Mouse (Mus musculus) erythroid progenitor cell, adult 5-6 weeks (primary cell): ENCODE measurements around the gene Alox12. TPM values are rescaled to one million over a fixed set of nuclear protein-coding genes. Genes with fewer than 3 reads are reported as not detected.

Experiments
- ATAC-seq: replicated peaks from 2 replicates; pipeline ENCODE4 v1.8.0; 2016; ENCODE audit warnings: moderate number of reproducible peaks, mild to moderate bottlenecking, moderate TSS enrichment, inconsistent platforms; ENCODE audit not compliant: poor library complexity, low FRiP score, severe bottlenecking
- total RNA-seq, 2 experiments: library from RNA; stranded (forward) in 1 of 2; stranded (reverse) in 1 of 2; fragments of 150-400 nt in 1 of 2; fragments of 186-747, 209-891 nt in 1 of 2; gene quantifications; 2 replicates each; pipeline versions ENCODE4 v1.2.3 to v1.2.4; 2015 to 2017; ENCODE audit warnings: low replicate concordance in 2 of 2

The Alox12 gene
- total RNA-seq, 2 experiments from 2014 or later = 1.7 TPM; not detected in 1

DNA sequence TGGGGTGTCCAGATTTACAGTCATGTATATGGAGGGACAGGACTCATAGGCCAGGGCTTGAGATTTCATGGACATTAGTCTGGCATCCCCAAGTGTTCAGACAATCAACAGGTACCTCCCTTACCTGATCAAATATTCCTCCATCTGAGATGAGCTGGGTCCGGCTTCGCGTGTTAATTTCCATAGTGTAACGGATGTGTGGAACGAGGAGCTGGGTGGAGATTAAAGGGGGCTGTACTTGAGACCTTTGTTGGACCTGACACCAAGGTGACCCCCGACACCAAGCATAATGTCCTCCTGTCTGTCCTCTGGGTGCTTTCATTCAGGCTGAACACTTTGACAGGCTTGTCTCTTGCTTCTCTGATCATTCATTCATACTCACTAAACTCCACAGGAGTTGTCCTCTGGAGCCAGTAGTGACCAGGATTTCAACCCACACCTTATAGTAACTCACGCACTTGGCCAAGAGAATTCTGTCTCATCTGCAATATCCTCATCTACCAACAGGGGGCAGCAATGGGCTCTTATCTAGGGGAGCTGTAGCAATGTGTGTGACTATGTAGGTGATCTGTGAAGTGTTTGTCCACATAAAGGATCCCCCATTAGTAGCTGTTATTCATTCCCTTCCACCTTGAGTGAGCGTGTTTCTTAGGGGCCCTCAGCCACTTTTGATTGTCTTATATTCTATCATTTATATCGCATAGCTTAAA lies 7.9 kb downstream of the Alox12 start:
- no peak for ATAC-seq

DNA sequence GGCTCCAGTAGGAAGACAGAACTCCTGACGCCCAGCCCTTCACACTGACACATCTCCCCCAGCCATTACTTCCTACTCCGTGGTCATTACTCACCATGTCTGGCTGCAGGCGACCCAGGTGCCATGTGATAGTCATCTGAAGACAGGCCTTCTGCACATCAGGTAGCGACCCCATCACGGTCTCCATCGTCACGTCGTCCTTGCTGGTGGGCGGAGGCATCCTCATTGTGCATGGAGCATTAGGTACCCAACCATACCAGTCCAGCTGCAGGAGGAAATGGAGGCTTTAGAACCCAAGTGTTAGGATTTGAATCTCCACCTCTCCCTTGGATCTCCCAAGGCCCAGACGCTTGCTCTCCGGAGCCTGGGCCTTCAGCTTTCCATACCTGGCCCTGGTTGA lies 12.6 kb downstream of the Alox12 start:
- no peak for ATAC-seq

DNA sequence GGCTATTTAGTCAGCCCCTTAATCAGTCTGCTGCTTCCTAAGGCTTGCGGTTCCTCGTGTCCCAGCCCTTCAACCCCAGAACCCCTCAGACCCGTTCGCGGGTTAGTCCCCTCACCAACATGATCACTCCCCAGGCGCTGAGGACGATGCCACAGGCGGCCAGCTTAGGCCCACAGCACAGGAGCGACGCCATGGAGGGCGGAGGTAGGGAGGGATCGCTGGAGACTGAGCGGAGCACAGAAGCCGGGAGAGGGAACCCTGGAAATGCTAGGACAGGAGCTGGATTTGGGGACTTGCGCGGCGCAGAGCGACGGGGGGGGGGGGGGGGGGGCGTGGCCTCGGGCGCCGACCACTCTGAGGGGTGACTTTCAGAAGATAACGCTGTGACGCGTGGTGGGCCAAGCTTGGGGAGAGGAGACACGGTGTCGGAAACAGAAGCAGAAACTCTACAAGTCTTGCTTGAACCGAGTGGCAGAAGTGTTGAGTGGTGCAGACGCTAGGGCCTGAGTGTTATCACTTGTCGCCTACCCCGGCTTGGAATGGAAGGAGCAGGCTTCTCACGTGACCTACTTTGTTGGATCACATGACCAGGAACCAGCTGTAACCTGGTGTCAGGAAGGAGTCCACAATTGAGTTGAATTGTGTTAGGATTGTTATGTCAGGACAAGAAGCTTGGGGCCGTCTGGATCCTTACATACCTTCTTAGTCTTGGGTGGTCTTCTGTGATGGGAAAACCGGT lies 15.4 kb downstream of the Alox12 start, which contains the start of the genes Gm21988 and Rnasek:
Gm21988 (minus strand) TSS at position 290 of the 739 bp plus-strand sequence.
Rnasek (minus strand) TSS at position 302 of the 739 bp plus-strand sequence.
- peak; percentile 68 for ATAC-seq

- ATAC-seq = peak; percentile 21; the same call in 1 of the 2 replicates
Measured at GRCm38 (mm10) chr11:70238591-70239440, 16.3 kb downstream of the Alox12 start.

GRCm38 (mm10) chr11:70237457-70238167 lies 17.5 kb downstream of the Alox12 start, which contains the start of gene 0610010K14Rik:
Gene 0610010K14Rik, minus strand, starts transcription at chr11:70237914.
- ATAC-seq = peak; percentile 85

DNA sequence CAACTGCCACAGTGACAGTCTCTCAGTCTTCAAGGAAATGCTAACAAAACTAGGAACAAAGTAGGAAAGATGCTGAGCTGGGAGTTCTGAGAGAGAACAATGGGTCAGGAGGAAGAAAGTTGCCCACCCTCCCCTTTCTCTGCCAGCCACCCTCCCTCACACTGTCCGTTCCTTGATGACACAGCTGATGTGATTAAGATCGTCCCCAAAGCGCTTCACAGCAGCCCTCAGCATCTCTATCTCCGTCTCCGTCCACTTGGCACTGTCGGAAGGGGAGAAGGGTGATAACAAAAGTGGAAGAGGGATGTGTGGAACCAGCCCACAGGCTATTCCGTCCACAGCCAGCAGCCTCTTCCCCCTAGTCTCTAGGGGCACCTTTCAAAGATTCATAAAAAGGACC lies 18.4 kb downstream of the Alox12 start:
- no peak for ATAC-seq

- no peak for ATAC-seq
Measured at GRCm38 (mm10) chr11:70235254-70235900, 19.8 kb downstream of the Alox12 start.

DNA sequence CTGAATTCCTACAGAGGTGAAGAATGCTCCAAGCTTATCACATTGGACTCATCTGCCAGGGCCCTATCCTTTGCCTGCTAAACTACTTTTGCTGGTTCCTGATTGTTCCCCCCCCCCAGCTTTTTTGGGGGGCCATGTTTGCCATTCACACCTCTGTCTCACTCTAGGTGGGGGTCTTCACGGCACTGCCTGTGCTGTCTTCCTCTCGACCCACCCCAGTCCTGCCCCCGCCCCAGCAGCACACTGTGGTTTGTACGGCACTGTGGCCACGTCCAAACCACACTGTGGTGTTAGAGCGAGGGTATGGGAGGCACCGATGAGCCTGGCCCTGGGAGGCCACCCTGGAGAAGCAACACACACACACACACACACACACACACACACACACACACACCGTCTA lies 20.7 kb downstream of the Alox12 start:
- ATAC-seq = no peak

- no peak for ATAC-seq
Measured at GRCm38 (mm10) chr11:70234037-70234436, 21.1 kb downstream of the Alox12 start.

DNA sequence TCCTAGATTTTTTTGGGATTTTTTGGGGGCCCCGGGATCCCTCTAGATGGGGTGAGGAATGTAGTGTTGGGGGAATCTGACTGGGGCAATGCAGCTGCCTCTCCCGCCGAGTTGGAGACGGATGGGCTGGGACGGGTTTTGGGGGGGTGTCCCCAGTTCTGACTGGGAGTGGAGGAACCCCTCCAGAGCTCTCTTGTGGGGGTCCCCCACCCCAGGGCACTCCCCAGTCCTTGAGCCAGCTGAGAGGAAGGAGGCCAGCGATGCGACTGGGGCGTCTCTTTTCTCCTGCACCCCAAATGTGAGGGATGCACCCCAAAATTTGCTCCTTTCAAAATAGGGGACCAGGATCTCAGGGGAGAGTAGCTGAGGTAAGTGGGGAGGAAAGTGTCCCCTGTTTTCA lies 22.1 kb downstream of the Alox12 start:
- no peak for ATAC-seq

GRCm38 (mm10) chr11:70232546-70232945 lies 22.6 kb downstream of the Alox12 start:
- no peak for ATAC-seq

DNA sequence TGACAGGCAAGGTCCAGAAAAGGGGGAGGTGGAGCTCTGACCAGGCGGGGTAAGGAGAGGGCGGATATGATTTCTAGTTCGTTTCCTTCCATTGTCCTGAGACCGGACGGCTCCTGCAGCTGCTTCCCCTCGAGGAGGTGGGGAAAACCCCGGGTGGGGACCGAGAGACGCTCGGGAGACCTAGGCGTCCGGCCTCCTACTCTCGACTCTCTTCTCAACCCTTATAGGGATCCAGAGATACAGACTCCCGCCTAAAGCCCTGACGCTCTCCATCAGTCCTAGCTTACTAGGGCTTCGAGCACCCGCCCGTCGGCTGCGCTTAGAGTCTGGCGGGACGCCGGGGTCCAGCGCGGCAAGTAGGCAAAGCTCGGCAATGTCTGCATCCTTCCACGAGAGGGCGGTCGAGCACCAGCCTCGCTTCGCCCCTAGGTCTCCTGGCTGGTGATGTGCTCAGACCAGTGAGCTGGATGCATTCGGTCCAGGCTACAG lies 24.9 kb downstream of the Alox12 start:
- ATAC-seq = peak; percentile 83

- ATAC-seq = peak; percentile 15
Measured at GRCm38 (mm10) chr11:70229260-70230010, 25.7 kb downstream of the Alox12 start, which contains the start of gene Bcl6b. Gene Bcl6b, minus strand, starts transcription at chr11:70229798.

- ATAC-seq = peak; percentile 79
Measured at GRCm38 (mm10) chr11:70228828-70229227, 26.3 kb downstream of the Alox12 start.

DNA sequence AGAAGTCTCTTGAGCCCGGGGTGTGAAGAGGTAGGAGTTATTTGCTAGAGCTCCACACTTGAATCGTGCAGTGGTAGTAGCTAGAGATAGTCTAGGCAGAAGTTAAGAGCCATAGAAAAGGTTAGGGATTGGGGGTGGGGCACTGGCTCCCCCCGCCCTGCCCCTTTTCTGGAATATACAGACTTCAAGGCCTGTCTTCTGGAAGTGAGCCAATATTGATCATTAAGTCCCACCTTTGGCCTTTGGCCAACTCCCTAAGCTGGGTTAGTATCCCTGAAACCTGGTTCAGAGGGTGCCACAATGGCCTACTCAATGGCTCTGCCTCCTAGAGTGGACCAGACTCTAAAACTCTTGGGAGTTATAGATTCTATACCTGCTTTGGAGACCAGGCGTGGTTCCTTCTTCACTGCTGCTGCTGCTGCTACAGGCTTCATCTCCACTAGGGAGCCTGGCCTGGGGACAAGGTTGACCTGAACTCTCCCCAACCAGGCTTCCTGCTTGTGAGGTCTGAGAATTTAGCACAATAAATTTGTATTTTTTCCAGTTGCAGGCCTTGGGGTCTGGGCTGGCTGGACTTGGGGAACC lies 27.4 kb downstream of the Alox12 start:
- ATAC-seq = no peak

- ATAC-seq = no peak
Measured at GRCm38 (mm10) chr11:70227126-70227525, 28.0 kb downstream of the Alox12 start.

GRCm38 (mm10) chr11:70226602-70226890 lies 28.6 kb downstream of the Alox12 start:
- no peak for ATAC-seq
